Mouse (Mus musculus) liver, embryonic 14.5 days (tissue): Measurements from ENCODE around the gene Gm19935.

Experiments
- CTCF ChIP-seq: IDR thresholded peaks from 2 replicates; pipeline ENCODE4 v1.5.1; 2016; ENCODE audit warnings: antibody characterized with exemption, low read depth, control low read depth
- EP300 ChIP-seq: IDR thresholded peaks from 2 replicates; pipeline ENCODE4 v1.6.1; 2016; ENCODE audit warnings: antibody characterized with exemption, low read depth

GRCm38 (mm10) chr8:90822443-90822842, 5.2 kb upstream of the Gm19935 start:
- TF ChIP-seq EP300 (no peak), CTCF (no peak)
